Mouse (Mus musculus) heart, adult 2 months (tissue): ENCODE results near the gene A3galt2.

Source experiments
- CTCF ChIP-seq: fragments of 200-600 bp; IDR thresholded peaks from 2 replicates; pipeline ENCODE4 v1.8.1; 2022; ENCODE audit warnings: antibody characterized with exemption, mild to moderate bottlenecking, moderate library complexity
- POLR2A ChIP-seq: fragments of 200-500 bp; IDR thresholded peaks from 2 replicates; pipeline ENCODE4 v1.6.1; 2011; ENCODE audit warnings: mild to moderate bottlenecking, low read depth, low read length, control low read depth; ENCODE audit not compliant: insufficient read depth

DNA sequence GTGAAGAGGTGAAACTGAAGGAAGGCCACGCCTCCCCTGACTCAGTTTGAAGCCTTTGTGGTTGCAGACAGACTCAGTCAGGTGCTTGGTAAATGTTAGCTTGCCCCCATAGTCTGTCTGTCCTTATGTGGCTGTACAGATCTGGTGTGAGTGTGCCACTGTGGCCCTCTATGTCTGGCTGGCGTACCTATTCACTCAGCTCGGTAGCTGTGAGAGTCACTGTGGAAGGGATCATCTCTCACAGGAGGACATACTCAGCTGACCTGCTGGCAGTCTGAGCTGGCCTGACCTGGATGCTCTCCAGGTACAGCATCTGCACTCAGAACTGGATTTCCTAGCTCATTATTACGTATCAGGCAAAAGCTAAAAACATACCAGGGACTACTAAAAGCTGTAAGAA lies 33.4 kb upstream of the A3galt2 start:
- TF ChIP-seq CTCF, result no peak
- TF ChIP-seq POLR2A, result no peak
